In genomic region chrX:136740791-136741650, GRCm38 (mm10) we compare ENCODE assay signal across 8 mouse cellular contexts. TPM values are rescaled to one million over a fixed set of nuclear protein-coding genes. Genes with fewer than 3 reads are reported as not detected.
DNase-seq lines count a peak whose midpoint lies in the region; ATAC-seq and TF ChIP-seq lines count a peak whose summit lies in the region.

No protein-coding gene starts in this region.

- dilution Hi-C loops in CH12.LX (cut with MboI; ENCODE audit: extremely low pct_ligation_motif_present, extremely low pct_unique_long_range_greater_than_20kb, low sequenced_read_pairs), result no loop called here

- DNase-seq in CH12.LX (ENCODE audit: extremely low read depth), result peak; percentile 94
- DNase-seq in c-Kit-negative CD71-positive TER-119-positive erythroid progenitor cells, embryonic 14.5 days (ENCODE audit: low read depth, low spot score), result peak; percentile 84
- DNase-seq in forebrain, embryonic 11.5 days (ENCODE audit: low spot score), result peak; percentile 93
- peak; percentile 91 to 96 for DNase-seq in kidney, postnatal 36 days
- DNase-seq in testis, postnatal 10 days (ENCODE audit: low spot score), result peak; percentile 84

- H3K36me3 ChIP-seq in CH12.LX (replicated peaks in 1 of 2; ENCODE audit: control insufficient read depth in 1 of 2, insufficient read depth in 1 of 2, low read length in 1 of 2), result peaks cover 3 to 15% of the 10 kb centered on the region in 2 experiments
- H3K36me3 ChIP-seq in forebrain, embryonic 11.5 days (ENCODE audit: control insufficient read depth, insufficient read depth, low read length), result no peaks in the 10 kb centered on the region
- no peaks in the 10 kb centered on the region for H3K36me3 ChIP-seq in heart, embryonic 16.5 days (ENCODE audit: control insufficient read depth, insufficient read depth)
- peaks cover 9% of the 10 kb centered on the region for H3K36me3 ChIP-seq in liver, embryonic 15.5 days (replicated peaks)
- no peaks in the 10 kb centered on the region for H3K36me3 ChIP-seq in neural tube, embryonic 12.5 days

- no peaks in the 10 kb centered on the region for H3K27me3 ChIP-seq in CH12.LX (replicated peaks)
- no peaks in the 10 kb centered on the region for H3K27me3 ChIP-seq in forebrain, embryonic 11.5 days (ENCODE audit: control insufficient read depth, insufficient read depth, low read length)
- no peaks in the 10 kb centered on the region for H3K27me3 ChIP-seq in heart, embryonic 16.5 days (ENCODE audit: control insufficient read depth, insufficient read depth, low read length)
- no peaks in the 10 kb centered on the region for H3K27me3 ChIP-seq in liver, embryonic 15.5 days
- no peaks in the 10 kb centered on the region for H3K27me3 ChIP-seq in neural tube, embryonic 12.5 days (replicated peaks)

- peak overlapping the region; percentile 98 for H3K9ac ChIP-seq in CH12.LX (ENCODE audit: insufficient read depth, low read depth)
- peak overlapping the region; percentile 71 for H3K9ac ChIP-seq in forebrain, embryonic 11.5 days (ENCODE audit: low read length)
- H3K9ac ChIP-seq in heart, embryonic 16.5 days (ENCODE audit: low read length), result peak overlapping the region; percentile 71
- peak overlapping the region; percentile 59 for H3K9ac ChIP-seq in liver, embryonic 15.5 days
- peak overlapping the region; percentile 60 for H3K9ac ChIP-seq in neural tube, embryonic 12.5 days

- TF ChIP-seq RAD21 in CH12.LX (IDR thresholded peaks at IDR 0.05; ENCODE audit: low read depth, low read length), result no peak

- 23% methylated on average over 39 of the region's 39 CpGs for WGBS in forebrain, embryonic 11.5 days
- WGBS in heart, embryonic 16.5 days, result 18% methylated on average over 39 of the region's 39 CpGs
- WGBS in liver, embryonic 15.5 days (ENCODE audit: insufficient replicate concordance), result 20% methylated on average over 39 of the region's 39 CpGs
- WGBS in neural tube, embryonic 12.5 days, result 24% methylated on average over 39 of the region's 39 CpGs

- H3K9me3 ChIP-seq in CH12.LX (replicated peaks; ENCODE audit: low read length), result no peaks in the 10 kb centered on the region
- H3K9me3 ChIP-seq in forebrain, embryonic 11.5 days (ENCODE audit: control insufficient read depth, low read length), result no peaks in the 10 kb centered on the region
- H3K9me3 ChIP-seq in heart, embryonic 16.5 days (replicated peaks; ENCODE audit: control insufficient read depth, low read length), result no peaks in the 10 kb centered on the region
- no peaks in the 10 kb centered on the region for H3K9me3 ChIP-seq in liver, embryonic 15.5 days (replicated peaks)
- H3K9me3 ChIP-seq in neural tube, embryonic 12.5 days, result no peaks in the 10 kb centered on the region

- H3K4me3 ChIP-seq in CH12.LX (replicated peaks in 1 of 3; ENCODE audit: low read depth in 2 of 3, low read length in 2 of 3, poor library complexity in 1 of 3), result peak overlapping the region; percentile 60 to 97 (median 85)
- peak overlapping the region; percentile 47 for H3K4me3 ChIP-seq in forebrain, embryonic 11.5 days (ENCODE audit: low read depth, low read length)
- H3K4me3 ChIP-seq in heart, embryonic 16.5 days (ENCODE audit: low read length), result peak overlapping the region; percentile 69
- H3K4me3 ChIP-seq in liver, embryonic 15.5 days (replicated peaks), result peak overlapping the region; percentile 65
- peak overlapping the region; percentile 46 for H3K4me3 ChIP-seq in neural tube, embryonic 12.5 days

- peak; percentile 98 for ATAC-seq in forebrain, embryonic 11.5 days (replicated peaks; ENCODE audit: low FRiP score)
- peak; percentile 93 for ATAC-seq in heart, embryonic 16.5 days (replicated peaks; ENCODE audit: extremely low read depth, insufficient read depth, low FRiP score)
- peak; percentile 96 for ATAC-seq in liver, embryonic 15.5 days (ENCODE audit: insufficient read depth)
- ATAC-seq in neural tube, embryonic 12.5 days (ENCODE audit: low FRiP score, low read depth), result peak; percentile 98

- no peak for TF ChIP-seq EP300 in CH12.LX (IDR thresholded peaks at IDR 0.05; ENCODE audit: low read length)

- H3K27ac ChIP-seq in CH12.LX (ENCODE audit: insufficient read depth, low read depth), result peak overlapping the region; percentile 60; the same call in 1 of the 2 replicates
- peak overlapping the region; percentile 80 for H3K27ac ChIP-seq in forebrain, embryonic 11.5 days (ENCODE audit: low read depth, low read length)
- H3K27ac ChIP-seq in heart, embryonic 16.5 days (ENCODE audit: low read length), result peak overlapping the region; percentile 93
- H3K27ac ChIP-seq in liver, embryonic 15.5 days (replicated peaks), result peak overlapping the region; percentile 87
- H3K27ac ChIP-seq in neural tube, embryonic 12.5 days, result no peak overlapping the region

- peaks cover 0 to 3% of the 10 kb centered on the region in 2 experiments; a peak in 1 of 4 replicates for H3K4me1 ChIP-seq in CH12.LX (ENCODE audit: control insufficient read depth in 1 of 2, insufficient read depth in 2 of 2)
- no peaks in the 10 kb centered on the region for H3K4me1 ChIP-seq in forebrain, embryonic 11.5 days (replicated peaks; ENCODE audit: control insufficient read depth, insufficient read depth, low read length)
- H3K4me1 ChIP-seq in heart, embryonic 16.5 days (ENCODE audit: control insufficient read depth, insufficient read depth, low read length), result no peaks in the 10 kb centered on the region
- H3K4me1 ChIP-seq in liver, embryonic 15.5 days (replicated peaks), result peaks cover 14% of the 10 kb centered on the region
- H3K4me1 ChIP-seq in neural tube, embryonic 12.5 days, result peaks cover 3% of the 10 kb centered on the region; the same call in 1 of the 2 replicates

- peaks cover 27% of the 10 kb centered on the region for H3K79me2 ChIP-seq in CH12.LX (replicated peaks; ENCODE audit: control insufficient read depth, extremely low read depth, insufficient read depth, poor library complexity, severe bottlenecking)

- no peak for TF ChIP-seq CTCF in CH12.LX (conservative IDR thresholded peaks at IDR 0.05 in 1 of 2, IDR thresholded peaks at IDR 0.05 in 1 of 2; ENCODE audit: low read depth in 2 of 2, low read length in 2 of 2)

- in situ Hi-C loops in CH12.LX (cut with MboI; ENCODE audit: low pct_ligation_motif_present, low pct_unique_long_range_greater_than_20kb, low sequenced_read_pairs), result loop anchor here (10.0 to 25.0 kb wide), 2 partner anchors 116 to 271 kb away; no protein-coding TSS in a partner anchor

- H3K4me2 ChIP-seq in CH12.LX (ENCODE audit: insufficient read depth, low read depth, poor library complexity, severe bottlenecking), result no peak overlapping the region
- H3K4me2 ChIP-seq in forebrain, embryonic 11.5 days (ENCODE audit: low read depth, low read length, severe bottlenecking), result peak overlapping the region; percentile 21; the same call in 1 of the 2 replicates
- H3K4me2 ChIP-seq in heart, embryonic 16.5 days (ENCODE audit: low read depth, low read length), result peak overlapping the region; percentile 57
- peak overlapping the region; percentile 80 for H3K4me2 ChIP-seq in liver, embryonic 15.5 days
- peak overlapping the region; percentile 52 for H3K4me2 ChIP-seq in neural tube, embryonic 12.5 days (replicated peaks)

- peak; percentile 89 for TF ChIP-seq POLR2A in CH12.LX (IDR thresholded peaks at IDR 0.05; ENCODE audit: low read depth, low read length)

TF ChIP-seq in CH12.LX, 34 proteins besides CTCF, POLR2A, EP300 and RAD21 (continues in another document):
- no peak; the same call in 1 of the 2 replicates for TF ChIP-seq ZNF384 (IDR thresholded peaks at IDR 0.05; ENCODE audit: low read depth, low read length)
- peak; percentile 77 for TF ChIP-seq TCF12 (IDR thresholded peaks at IDR 0.05; ENCODE audit: low read depth, low read length)
- peak; percentile 89 for TF ChIP-seq NELFE (IDR thresholded peaks at IDR 0.05; ENCODE audit: low read depth, low read length)
- TF ChIP-seq PAX5 (IDR thresholded peaks at IDR 0.05; ENCODE audit: low read length), result no peak
- TF ChIP-seq ETS1 (conservative IDR thresholded peaks at IDR 0.05; ENCODE audit: low read depth, low read length), result no peak
- TF ChIP-seq TBP (conservative IDR thresholded peaks at IDR 0.05; ENCODE audit: low read depth, low read length), result peak; percentile 95
- peak; percentile 28 for TF ChIP-seq CHD2 (IDR thresholded peaks at IDR 0.05; ENCODE audit: low read length)
- no peak for TF ChIP-seq ZKSCAN1 (IDR thresholded peaks at IDR 0.05; ENCODE audit: borderline replicate concordance, low read depth, low read length)
- no peak for TF ChIP-seq SIN3A (IDR thresholded peaks at IDR 0.05; ENCODE audit: low read length)
- peak; percentile 81 for TF ChIP-seq USF1 (IDR thresholded peaks at IDR 0.05; ENCODE audit: low read depth, low read length)
- no peak for TF ChIP-seq JUN (IDR thresholded peaks at IDR 0.05; ENCODE audit: insufficient read depth, low read depth, low read length)
- TF ChIP-seq MAFK (IDR thresholded peaks at IDR 0.05; ENCODE audit: insufficient replicate concordance, low read length), result no peak

RNA-seq across cellular contexts. Expression of gene Morf4l2, which starts 2.5 kb away (rescaled TPM):
- total RNA-seq in CH12.LX (2012; rRNA removed) (189 and 254 TPM in 2 replicates), CH12.LX (2014; rRNA removed) (585 and 613 TPM in 2 replicates)
- polyA plus RNA-seq in CH12.LX (2012; ENCODE audit: insufficient read length, low read depth), result 358 and 445 TPM in 2 replicates
- 550 and 558 TPM in 2 replicates for polyA plus RNA-seq in forebrain, embryonic 11.5 days (2014; fragmentation: Nextera tagmentation; extraction: Ambion mirVana)
- polyA plus RNA-seq in heart, embryonic 16.5 days (2015; fragmentation: Nextera tagmentation; extraction: Ambion mirVana), result 292 and 337 TPM in 2 replicates
- 174 and 179 TPM in 2 replicates for polyA plus RNA-seq in liver, embryonic 15.5 days (2015; fragmentation: Nextera tagmentation; extraction: Ambion mirVana)
- 531 and 541 TPM in 2 replicates for polyA plus RNA-seq in neural tube, embryonic 12.5 days (2016; fragmentation: Nextera tagmentation; extraction: Ambion mirVana)

RNA-seq across cellular contexts. Expression of gene Tceal1, which starts 33.2 kb away (rescaled TPM):
- 0.08 TPM in 2 replicates for total RNA-seq in CH12.LX (2012; rRNA removed)
- not detected in 2 replicates for total RNA-seq in CH12.LX (2014; rRNA removed)
- not detected in 2 replicates for polyA plus RNA-seq in CH12.LX (2012; ENCODE audit: insufficient read length, low read depth)
- 9.7 and 11.2 TPM in 2 replicates for polyA plus RNA-seq in forebrain, embryonic 11.5 days (2014; fragmentation: Nextera tagmentation; extraction: Ambion mirVana)
- 8.7 and 9.3 TPM in 2 replicates for polyA plus RNA-seq in heart, embryonic 16.5 days (2015; fragmentation: Nextera tagmentation; extraction: Ambion mirVana)
- 0.78 and 0.97 TPM in 2 replicates for polyA plus RNA-seq in liver, embryonic 15.5 days (2015; fragmentation: Nextera tagmentation; extraction: Ambion mirVana)
- 12.0 and 12.2 TPM in 2 replicates for polyA plus RNA-seq in neural tube, embryonic 12.5 days (2016; fragmentation: Nextera tagmentation; extraction: Ambion mirVana)

RNA-seq across cellular contexts. Expression of gene Glra4, which starts 38.9 kb away (rescaled TPM):
- total RNA-seq in CH12.LX (2012; rRNA removed) (not detected in 2 replicates), CH12.LX (2014; rRNA removed) (not detected in 2 replicates)
- not detected in 2 replicates for polyA plus RNA-seq in CH12.LX (2012; ENCODE audit: insufficient read length, low read depth)
- not detected in 2 replicates for polyA plus RNA-seq in forebrain, embryonic 11.5 days (2014; fragmentation: Nextera tagmentation; extraction: Ambion mirVana)
- not detected in 2 replicates for polyA plus RNA-seq in heart, embryonic 16.5 days (2015; fragmentation: Nextera tagmentation; extraction: Ambion mirVana)
- not detected in 2 replicates for polyA plus RNA-seq in liver, embryonic 15.5 days (2015; fragmentation: Nextera tagmentation; extraction: Ambion mirVana)
- polyA plus RNA-seq in neural tube, embryonic 12.5 days (2016; fragmentation: Nextera tagmentation; extraction: Ambion mirVana), result 0.13 and 0.22 TPM in 2 replicates
